Mouse (Mus musculus): ENCODE data around the gene Tigar. TPM values are rescaled to one million over a fixed set of nuclear protein-coding genes. Genes with fewer than 3 reads are reported as not detected.

Tigar gene
- polyA plus RNA-seq (2015; fragmentation: Nextera tagmentation; extraction: Ambion mirVana) = 6.1 and 8.5 TPM in 2 replicates

DNA sequence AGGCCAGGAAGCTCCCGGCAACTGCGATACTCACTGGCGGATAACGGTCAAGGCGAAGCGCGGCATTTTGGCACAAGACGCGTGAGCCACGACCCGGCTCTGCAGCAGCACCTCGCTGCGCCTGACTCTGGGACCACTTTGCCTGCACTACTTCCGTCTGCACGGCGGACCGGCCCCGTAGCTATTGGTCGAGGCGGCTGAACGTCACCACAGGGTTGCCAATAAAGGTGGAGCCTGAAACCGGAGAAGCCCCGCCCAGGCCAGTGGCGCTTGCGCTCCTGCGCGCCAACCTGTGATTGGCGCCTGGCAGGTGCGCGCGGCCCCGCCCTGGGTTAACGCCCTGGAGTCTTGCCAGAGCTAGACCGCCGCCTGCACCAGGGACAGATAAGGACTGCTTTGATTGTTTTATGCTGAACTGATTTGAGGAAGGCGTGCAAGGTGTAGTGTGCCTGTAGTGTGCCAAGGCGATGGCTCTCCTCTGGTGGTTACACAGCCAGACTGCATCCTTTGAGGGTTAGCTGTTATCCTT, at the start of gene Tigar:
Tigar (minus strand) TSS at position 156 of the 529 bp plus-strand sequence.
- ATAC-seq (ENCODE audit: low FRiP score, low read depth) = peak; percentile 99
- H3K27ac ChIP-seq (replicated peaks) = peak within 1 kb of the TSS; percentile 38
- H3K4me3 ChIP-seq = peak within 1 kb of the TSS; percentile 56
- peak within 1 kb of the TSS; percentile 83 for H3K4me2 ChIP-seq
- under 1% methylated on average over 37 of the region's 37 CpGs for WGBS
- H3K9me3 ChIP-seq = no peaks in the 10 kb centered on the region
- no peaks in the 10 kb centered on the region for H3K36me3 ChIP-seq
- no peaks in the 10 kb centered on the region for H3K27me3 ChIP-seq
- H3K9ac ChIP-seq = peak within 1 kb of the TSS; percentile 51
- peaks cover 10% of the 10 kb centered on the region for H3K4me1 ChIP-seq (replicated peaks)

DNA sequence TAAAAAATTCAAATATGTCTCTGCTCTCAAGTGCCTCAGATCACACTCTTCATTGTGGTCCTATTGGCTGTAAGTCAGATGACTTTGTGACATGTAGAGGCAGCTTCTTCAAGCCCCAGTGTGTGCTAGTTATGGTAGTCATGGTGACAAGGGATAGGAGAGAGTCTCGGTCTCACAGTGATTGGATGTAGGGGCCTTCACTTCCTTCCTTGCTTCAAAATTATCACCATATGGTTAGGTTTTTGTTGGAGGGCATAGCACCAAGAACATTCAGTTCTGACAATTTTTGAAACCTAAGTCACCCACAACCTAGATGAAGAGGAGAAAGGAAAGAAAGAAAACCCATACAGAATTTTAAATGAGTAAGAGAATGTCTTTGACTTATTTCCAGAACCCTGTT, 48.0 kb upstream of the Tigar start:
- ATAC-seq (ENCODE audit: low FRiP score, low read depth) = no peak
- no peaks in the 10 kb centered on the region for H3K9me3 ChIP-seq
- H3K4me2 ChIP-seq = no peak overlapping the region
- H3K4me3 ChIP-seq = no peak overlapping the region
- H3K27ac ChIP-seq (replicated peaks) = no peak overlapping the region
- 57% methylated on average over 1 of the region's 1 CpGs for WGBS
- H3K4me1 ChIP-seq (replicated peaks) = peaks cover 35% of the 10 kb centered on the region
- H3K9ac ChIP-seq = no peak overlapping the region
- peaks cover 56% of the 10 kb centered on the region for H3K27me3 ChIP-seq
- H3K36me3 ChIP-seq = no peaks in the 10 kb centered on the region

DNA sequence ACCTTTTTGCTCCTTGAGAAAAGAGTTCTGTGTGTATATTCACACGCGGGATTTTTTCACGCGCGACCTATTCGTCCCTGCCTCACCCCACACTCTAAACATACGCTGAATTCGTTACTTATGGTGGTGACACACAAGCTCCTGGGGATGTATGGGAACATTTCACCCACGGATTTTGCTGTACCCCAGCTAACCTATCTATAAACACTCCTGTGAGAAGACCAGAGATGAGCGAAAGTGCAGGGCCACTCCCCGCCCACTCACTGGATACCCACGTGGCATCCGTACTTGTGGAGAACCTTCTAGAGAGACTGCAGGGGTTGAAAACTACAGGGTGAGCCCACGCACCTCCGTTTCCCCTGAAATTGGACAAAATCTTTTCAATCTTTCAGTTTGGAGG, 46.1 kb upstream of the Tigar start:
- ATAC-seq (ENCODE audit: low FRiP score, low read depth) = no peak
- Histone ChIP-seq H3K9ac (no peak overlapping the region), H3K36me3 (no peaks in the 10 kb centered on the region), H3K4me1 (replicated peaks) (peaks cover 53% of the 10 kb centered on the region), H3K27me3 (peaks cover 65% of the 10 kb centered on the region), H3K4me3 (peak overlapping the region; percentile 31), H3K27ac (replicated peaks) (no peak overlapping the region), H3K9me3 (no peaks in the 10 kb centered on the region), H3K4me2 (peak overlapping the region; percentile 83)
- WGBS = 2% methylated on average over 15 of the region's 15 CpGs

DNA sequence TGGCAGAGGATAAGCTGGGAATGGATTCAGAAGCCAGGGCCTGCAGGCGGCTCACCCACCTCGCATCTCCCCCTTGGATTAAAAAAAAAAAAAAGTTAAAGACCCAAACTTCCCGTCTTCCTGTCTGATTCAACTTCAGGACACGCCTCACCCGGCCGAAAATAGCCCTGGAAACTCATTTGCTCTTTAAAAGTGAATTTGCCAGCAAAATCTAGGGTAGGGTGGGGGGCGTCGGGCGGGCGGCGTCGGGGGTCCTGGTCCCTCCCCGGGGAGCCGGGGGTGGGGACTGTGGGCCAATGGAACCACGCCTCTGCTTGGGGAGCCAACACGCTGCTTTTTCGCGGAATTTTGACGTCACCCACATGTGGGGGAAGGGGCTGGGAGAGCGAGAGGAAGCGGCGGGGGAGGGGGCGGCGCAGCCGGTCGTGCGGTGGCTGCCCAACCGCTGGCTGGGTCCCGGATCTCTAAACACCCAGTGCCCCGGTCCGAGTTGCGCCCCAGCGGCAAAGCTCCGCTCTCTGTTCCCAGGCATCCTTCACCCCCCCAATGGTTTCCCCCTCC, 45.4 kb upstream of the Tigar start:
- peaks cover 65% of the 10 kb centered on the region for H3K27me3 ChIP-seq
- H3K27ac ChIP-seq (replicated peaks) = no peak overlapping the region
- H3K9ac ChIP-seq = no peak overlapping the region; the same call in 1 of the 2 replicates
- peak overlapping the region; percentile 31 for H3K4me3 ChIP-seq
- H3K36me3 ChIP-seq = no peaks in the 10 kb centered on the region
- peak overlapping the region; percentile 83 for H3K4me2 ChIP-seq
- ATAC-seq (ENCODE audit: low FRiP score, low read depth) = no peak
- no peaks in the 10 kb centered on the region for H3K9me3 ChIP-seq
- 1% methylated on average over 28 of the region's 34 CpGs for WGBS
- H3K4me1 ChIP-seq (replicated peaks) = peaks cover 60% of the 10 kb centered on the region

DNA sequence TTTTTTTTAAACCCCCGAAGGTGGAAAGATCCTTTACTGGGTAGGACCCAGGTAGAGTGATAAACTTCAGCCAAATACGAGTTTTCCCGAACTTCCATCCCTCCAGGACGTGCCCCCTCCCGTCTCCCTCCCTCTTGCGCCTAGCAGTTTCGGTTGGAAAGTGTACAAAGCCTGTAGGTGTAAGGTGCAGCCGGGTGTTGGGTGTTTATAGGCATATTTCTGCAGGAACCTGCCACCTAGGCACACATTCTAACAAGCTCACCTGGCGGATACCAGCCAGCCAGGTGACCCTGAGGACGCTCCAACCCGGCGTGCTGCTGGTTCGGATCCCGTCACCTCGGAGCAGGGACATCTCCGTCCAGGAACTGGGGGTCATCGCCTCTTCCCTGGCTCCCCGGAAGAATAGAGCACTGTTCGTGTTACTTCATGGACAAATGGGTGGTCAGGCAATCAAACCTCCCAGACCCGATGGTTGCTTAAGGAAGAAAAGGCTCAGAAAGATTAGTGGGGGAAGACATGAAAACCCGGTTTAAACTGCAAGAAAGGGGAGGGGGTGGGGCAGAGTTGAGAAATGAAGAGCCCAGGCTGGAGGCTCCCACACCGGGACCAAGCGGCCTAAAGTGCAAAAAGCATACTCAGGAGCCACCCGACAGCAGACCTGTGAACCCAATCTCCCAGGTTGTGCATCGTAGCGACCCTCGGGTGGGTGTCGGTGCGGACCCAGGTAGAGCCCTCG, 44.8 kb upstream of the Tigar start:
- Histone ChIP-seq H3K9me3 (no peaks in the 10 kb centered on the region), H3K27ac (replicated peaks) (no peak overlapping the region), H3K27me3 (peaks cover 65% of the 10 kb centered on the region), H3K4me1 (replicated peaks) (peaks cover 67% of the 10 kb centered on the region), H3K36me3 (no peaks in the 10 kb centered on the region), H3K4me2 (peak overlapping the region; percentile 83), H3K4me3 (peak overlapping the region; percentile 49), H3K9ac (no peak overlapping the region)
- 1% methylated on average over 30 of the region's 30 CpGs for WGBS
- no peak for ATAC-seq (ENCODE audit: low FRiP score, low read depth)

DNA sequence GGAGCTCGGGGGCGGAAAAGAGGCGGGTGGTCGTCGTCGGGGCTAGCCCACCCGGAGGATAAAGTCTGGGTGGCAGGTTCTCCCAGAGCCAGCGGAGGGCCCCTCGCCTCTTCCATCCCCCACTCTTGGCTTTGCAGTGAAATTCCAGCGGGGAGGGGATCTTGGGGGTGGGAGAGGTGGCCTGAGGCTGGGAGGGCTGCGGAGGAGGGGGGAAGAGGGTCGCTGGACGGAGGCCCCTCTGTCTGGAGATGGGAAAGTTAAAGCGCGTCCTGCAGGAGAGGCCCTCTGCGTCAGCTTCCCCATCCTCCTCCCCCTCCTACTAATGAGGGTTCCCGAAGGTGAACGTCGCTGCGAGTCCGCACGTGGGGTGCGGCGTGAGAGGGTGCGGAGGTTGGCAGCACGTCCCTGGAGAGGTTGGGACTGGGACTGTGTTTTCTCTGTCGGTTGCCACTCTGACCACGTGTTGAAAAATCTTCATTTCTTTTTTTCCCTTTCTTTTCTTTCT, 44.0 kb upstream of the Tigar start:
- Histone ChIP-seq H3K27me3 (peaks cover 65% of the 10 kb centered on the region), H3K9me3 (no peaks in the 10 kb centered on the region), H3K36me3 (no peaks in the 10 kb centered on the region), H3K4me2 (peak overlapping the region; percentile 83), H3K4me3 (peak overlapping the region; percentile 49), H3K9ac (no peak overlapping the region), H3K27ac (replicated peaks) (no peak overlapping the region), H3K4me1 (replicated peaks) (peaks cover 67% of the 10 kb centered on the region)
- no peak for ATAC-seq (ENCODE audit: low FRiP score, low read depth)
- under 1% methylated on average over 28 of the region's 28 CpGs for WGBS

DNA sequence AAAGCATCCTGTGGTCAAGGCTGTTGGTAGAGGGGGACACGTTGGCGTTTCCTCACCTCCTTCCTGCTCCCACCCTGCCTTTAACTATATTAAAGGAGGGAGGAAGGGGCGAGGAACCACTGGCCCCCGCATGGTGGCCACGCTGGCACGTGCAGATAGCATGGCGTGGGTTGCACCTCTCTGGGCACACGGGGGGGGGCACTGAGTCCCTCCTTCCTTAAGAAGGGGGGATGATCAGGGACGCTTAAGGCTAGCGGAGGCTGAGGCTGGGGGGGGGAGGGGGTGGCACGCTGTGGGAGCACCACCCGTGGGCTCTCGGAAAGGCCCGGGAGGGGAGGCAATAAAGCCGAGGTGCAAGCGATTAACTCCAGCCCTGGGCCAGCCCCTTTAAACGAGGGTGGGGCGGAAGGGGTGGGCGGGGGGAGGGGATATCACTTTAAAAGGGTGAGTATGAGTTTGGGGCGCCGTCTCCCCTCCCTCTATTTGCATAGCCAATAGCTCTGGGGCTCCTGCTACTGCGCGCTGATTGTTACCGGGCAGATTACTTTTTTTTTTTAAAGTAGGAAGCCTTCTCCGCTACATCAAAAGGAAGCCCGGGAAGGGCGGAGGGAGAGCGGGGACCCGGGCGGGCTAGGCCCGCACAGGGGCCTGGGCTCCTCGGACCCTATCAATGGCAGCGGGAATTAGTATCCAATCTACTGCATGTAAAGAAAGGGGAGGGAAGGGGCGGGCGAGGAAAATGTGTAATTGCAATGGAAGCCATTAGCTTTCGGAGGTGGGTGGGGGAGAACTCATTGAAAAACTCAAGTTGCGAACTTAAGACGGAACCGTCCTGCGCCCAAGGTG, 43.0 kb upstream of the Tigar start, which contains the start of gene Ccnd2:
Ccnd2 (minus strand) TSS at position 88 of the 846 bp plus-strand sequence.
- peak; percentile 52 for ATAC-seq (ENCODE audit: low FRiP score, low read depth)
- Histone ChIP-seq H3K27ac (replicated peaks) (peak within 1 kb of the TSS; percentile 40), H3K9ac (peak within 1 kb of the TSS; percentile 40), H3K4me2 (peak within 1 kb of the TSS; percentile 83), H3K4me3 (peak within 1 kb of the TSS; percentile 49), H3K36me3 (no peaks in the 10 kb centered on the region), H3K9me3 (no peaks in the 10 kb centered on the region), H3K27me3 (peaks cover 60% of the 10 kb centered on the region), H3K4me1 (replicated peaks) (peaks cover 69% of the 10 kb centered on the region)
- under 1% methylated on average over 40 of the region's 40 CpGs for WGBS

DNA sequence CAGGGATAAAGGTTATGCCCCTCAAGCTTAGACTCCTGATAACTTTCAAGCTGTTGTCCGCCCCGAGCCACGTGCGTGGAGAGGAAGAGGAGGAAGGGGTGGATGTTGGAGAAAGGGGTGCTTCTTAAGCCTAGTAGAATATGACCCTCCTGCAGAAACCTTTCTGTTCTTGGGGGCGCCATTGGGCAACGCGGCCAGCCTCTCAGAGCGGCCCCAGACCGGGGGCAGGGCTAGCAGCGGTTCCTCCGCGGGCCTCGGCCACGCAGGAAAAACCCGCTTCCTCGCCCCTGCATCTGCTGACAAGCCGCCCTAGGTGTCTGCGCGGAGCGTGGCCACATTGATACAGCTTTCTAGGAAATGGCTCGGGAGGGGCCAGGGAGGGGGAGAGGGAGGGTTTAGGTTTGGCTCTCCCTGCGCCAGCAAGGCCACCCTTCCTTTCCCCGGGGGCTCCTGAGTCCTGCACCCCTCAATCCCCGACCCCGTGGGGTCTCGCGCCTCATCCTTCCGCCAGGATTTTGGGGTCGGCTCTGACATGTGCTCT, 42.3 kb upstream of the Tigar start:
- peaks cover 55% of the 10 kb centered on the region for H3K27me3 ChIP-seq
- peak overlapping the region; percentile 83 for H3K4me2 ChIP-seq
- under 1% methylated on average over 29 of the region's 29 CpGs for WGBS
- peak overlapping the region; percentile 40 for H3K27ac ChIP-seq (replicated peaks)
- peak; percentile 13 for ATAC-seq (ENCODE audit: low FRiP score, low read depth)
- H3K4me3 ChIP-seq = peak overlapping the region; percentile 49
- H3K36me3 ChIP-seq = no peaks in the 10 kb centered on the region
- peak overlapping the region; percentile 40 for H3K9ac ChIP-seq
- H3K4me1 ChIP-seq (replicated peaks) = peaks cover 69% of the 10 kb centered on the region
- H3K9me3 ChIP-seq = no peaks in the 10 kb centered on the region

DNA sequence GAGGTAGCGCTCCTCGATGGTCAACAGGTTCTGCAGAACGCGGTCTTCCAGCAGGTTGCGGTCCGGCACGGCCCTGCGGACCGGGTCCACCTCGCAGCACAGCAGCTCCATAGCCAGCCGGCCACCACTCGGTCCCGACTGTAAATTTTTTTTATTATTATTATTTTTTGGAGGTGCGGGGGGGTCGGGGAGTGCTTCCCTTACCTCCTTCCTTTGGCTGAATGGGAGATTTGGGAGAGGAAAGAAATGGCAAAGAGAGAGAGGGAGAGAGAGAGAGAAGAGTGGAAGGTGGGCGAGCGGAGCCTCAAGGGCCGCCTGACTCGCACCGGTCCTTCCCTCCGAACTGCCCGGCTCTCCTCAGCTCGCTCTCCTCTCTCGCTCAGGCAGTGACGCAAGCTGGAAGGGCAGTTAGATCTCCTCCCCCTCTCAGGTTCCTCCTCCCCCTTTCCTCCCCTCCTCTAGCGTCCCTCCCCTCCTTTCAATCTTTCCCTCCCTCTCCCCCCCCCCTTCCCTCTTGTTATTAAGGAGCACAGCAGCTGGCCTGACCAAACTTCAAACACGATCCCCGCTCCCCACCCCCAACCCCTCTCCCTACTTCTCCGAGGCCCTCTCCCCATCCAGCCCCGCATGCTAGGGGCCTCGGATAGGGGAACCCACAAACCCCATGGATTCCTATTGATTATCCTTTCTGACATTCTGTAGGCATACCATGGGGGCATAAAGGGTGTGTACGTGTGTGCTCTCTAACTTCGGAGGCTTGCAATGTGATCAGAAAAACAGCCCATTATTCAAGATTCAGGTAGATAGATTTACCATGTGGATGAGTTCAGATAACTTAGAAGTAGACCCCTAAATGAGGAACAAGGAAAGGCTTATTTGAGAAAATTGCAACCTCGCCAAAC, 41.6 kb upstream of the Tigar start:
- peaks cover 69% of the 10 kb centered on the region for H3K4me1 ChIP-seq (replicated peaks)
- peak; percentile 47; the same call in 1 of the 2 replicates for ATAC-seq (ENCODE audit: low FRiP score, low read depth)

DNA sequence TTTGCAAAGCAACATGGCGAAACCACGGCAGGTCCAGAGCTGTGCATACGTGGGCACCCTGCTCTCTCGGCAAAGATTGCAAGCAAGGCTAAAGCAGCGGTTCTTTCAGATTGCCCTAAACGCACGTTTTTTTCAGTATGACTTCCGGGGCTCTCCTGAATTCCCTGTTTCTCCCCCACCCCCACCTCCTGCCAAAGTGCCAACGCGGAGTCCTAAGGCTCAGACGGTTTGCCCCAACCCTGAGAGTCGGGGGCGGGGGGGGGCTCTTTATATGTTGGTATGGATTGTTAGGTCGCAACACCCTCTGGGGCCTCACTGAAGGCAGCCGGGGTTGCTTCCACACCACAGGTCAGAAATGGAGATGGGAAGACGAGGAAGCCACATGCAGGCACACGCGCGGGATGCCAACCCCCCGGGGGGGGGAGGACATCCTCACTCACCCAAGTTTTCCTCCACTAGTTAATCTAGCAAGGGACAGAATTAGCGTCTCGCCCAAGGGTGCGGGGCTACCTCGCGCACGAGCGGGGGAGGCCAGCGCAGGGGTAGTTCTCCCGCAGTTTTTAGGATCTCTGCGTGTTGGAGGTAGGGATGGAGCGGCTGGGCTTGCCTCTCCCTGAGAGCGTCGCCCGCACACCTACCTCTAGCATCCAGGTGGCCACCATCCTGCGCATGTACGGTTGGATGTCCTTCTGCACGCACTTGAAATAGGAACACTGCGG, 40.7 kb upstream of the Tigar start:
- Histone ChIP-seq H3K4me3 (peak overlapping the region; percentile 49), H3K9ac (peak overlapping the region; percentile 46), H3K27me3 (peaks cover 46% of the 10 kb centered on the region), H3K4me2 (peak overlapping the region; percentile 83), H3K9me3 (no peaks in the 10 kb centered on the region), H3K36me3 (no peaks in the 10 kb centered on the region), H3K27ac (replicated peaks) (no peak overlapping the region; the same call in 1 of the 2 replicates), H3K4me1 (replicated peaks) (peaks cover 62% of the 10 kb centered on the region)
- WGBS = under 1% methylated on average over 38 of the region's 38 CpGs
- ATAC-seq (ENCODE audit: low FRiP score, low read depth) = no peak

More for the DNA sequence above, 41.6 kb upstream of the Tigar start:
- H3K4me2 ChIP-seq = peak overlapping the region; percentile 83
- H3K27me3 ChIP-seq = peaks cover 52% of the 10 kb centered on the region
- H3K9ac ChIP-seq = peak overlapping the region; percentile 46
- WGBS = under 1% methylated on average over 34 of the region's 34 CpGs
- H3K9me3 ChIP-seq = no peaks in the 10 kb centered on the region
- peak overlapping the region; percentile 40 for H3K27ac ChIP-seq (replicated peaks)
- no peaks in the 10 kb centered on the region for H3K36me3 ChIP-seq
- peak overlapping the region; percentile 49 for H3K4me3 ChIP-seq
